Mouse (Mus musculus) erythroblast, embryonic 14.5 days (primary cell): ENCODE results near the gene Tbc1d22a.

Experiments used
- GATA1 ChIP-seq: IDR thresholded peaks from 2 replicates; pipeline ENCODE4 v1.6.1; 2012; ENCODE audit warnings: low read length, inconsistent platforms, mixed read lengths
- TAL1 ChIP-seq: IDR thresholded peaks from 3 replicates; pipeline ENCODE4 v1.6.1; 2012; ENCODE audit warnings: low read length, inconsistent platforms, mixed read lengths

DNA sequence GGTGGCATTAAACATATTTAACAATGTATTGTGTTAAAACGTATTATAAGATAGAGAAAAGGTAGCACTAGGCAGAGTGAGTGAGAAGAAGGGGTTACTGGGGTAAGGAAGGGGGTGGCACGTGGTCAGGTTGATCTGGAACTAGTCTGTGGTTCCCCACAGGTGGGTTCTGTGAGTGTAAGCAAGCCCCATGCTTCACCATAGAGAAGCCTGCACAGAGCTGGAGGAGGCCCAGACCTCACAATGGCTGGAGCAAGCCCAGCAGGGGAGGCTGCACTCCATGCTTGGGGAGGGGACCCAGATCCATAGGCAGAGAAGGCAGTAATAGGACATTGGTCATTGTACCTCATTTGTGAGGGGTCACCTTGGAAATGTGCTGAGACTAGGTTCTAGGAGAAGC is 119.3 kb downstream of the Tbc1d22a start:
- TF ChIP-seq GATA1 (no peak), TAL1 (no peak)
